Mouse (Mus musculus): ENCODE data around the gene Gm42906. TPM values are rescaled to one million over a fixed set of nuclear protein-coding genes. Genes with fewer than 3 reads are reported as not detected.

Gm42906 gene
- total and polyA plus RNA-seq, 3 experiments: not detected

DNA sequence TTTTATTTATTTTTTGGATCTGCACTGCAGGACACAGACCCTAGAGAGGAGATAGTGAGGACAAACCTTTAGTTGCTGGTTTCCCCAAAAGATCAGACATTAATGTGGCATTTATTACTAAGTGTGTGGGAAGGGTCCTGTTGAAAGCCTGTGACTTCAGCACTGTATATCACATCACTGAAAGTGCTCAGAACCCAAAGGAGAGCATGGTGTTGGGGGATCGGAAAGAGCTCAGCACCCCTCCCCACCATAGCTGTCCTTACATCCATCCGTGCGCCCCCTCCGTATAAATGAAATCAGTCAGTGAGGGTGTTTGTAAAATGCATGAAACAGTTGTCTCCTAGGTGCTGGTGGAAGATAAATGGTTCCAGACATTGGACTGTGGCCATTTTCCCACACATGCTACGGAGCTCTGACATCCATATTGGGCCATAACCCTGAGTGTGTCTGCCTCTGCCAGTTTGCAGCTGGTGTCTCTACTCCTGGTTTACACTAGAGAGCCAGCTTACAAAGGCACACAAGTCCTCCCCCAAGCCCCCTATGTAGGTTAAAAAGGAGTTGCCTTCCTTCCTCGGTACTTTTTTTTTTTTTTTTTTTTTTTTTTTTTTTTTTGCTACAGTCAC lies 301.9 kb downstream of the Gm42906 start:
- peaks cover 12 to 46% of the 10 kb centered on the region in 2 experiments for H3K4me1 ChIP-seq (ENCODE audit: control insufficient read depth in 1 of 2, insufficient read depth in 2 of 2)
- H3K27ac ChIP-seq (ENCODE audit: insufficient read depth, low read depth): peak overlapping the region; percentile 43
- H3K4me3 ChIP-seq (replicated peaks in 1 of 3; ENCODE audit: low read depth in 2 of 3, low read length in 2 of 3, poor library complexity in 1 of 3): peak overlapping the region; percentile 60 to 91 (median 86)
- H3K9me3 ChIP-seq (replicated peaks; ENCODE audit: low read length): peaks cover 4% of the 10 kb centered on the region
- peaks cover 56% of the 10 kb centered on the region for H3K79me2 ChIP-seq (replicated peaks; ENCODE audit: control insufficient read depth, extremely low read depth, insufficient read depth, poor library complexity, severe bottlenecking)
- DNase-seq (ENCODE audit: extremely low read depth): peak; percentile 45
- peaks cover 14 to 28% of the 10 kb centered on the region in 2 experiments for H3K36me3 ChIP-seq (replicated peaks in 1 of 2; ENCODE audit: control insufficient read depth in 1 of 2, insufficient read depth in 1 of 2, low read length in 1 of 2)
- H3K4me2 ChIP-seq (ENCODE audit: insufficient read depth, low read depth, poor library complexity, severe bottlenecking): peak overlapping the region; percentile 57
- no peak; the same call in 1 of the 2 replicates for TF ChIP-seq ZMIZ1 (IDR thresholded peaks at IDR 0.05; ENCODE audit: low read depth, low read length)
- peak; percentile 88 for TF ChIP-seq ZNF384 (IDR thresholded peaks at IDR 0.05; ENCODE audit: low read depth, low read length)
- TF ChIP-seq CTCF (conservative IDR thresholded peaks at IDR 0.05 in 1 of 2, IDR thresholded peaks at IDR 0.05 in 1 of 2; ENCODE audit: low read depth in 2 of 2, low read length in 2 of 2): no peak
- TF ChIP-seq MAX (IDR thresholded peaks at IDR 0.05; ENCODE audit: low read length): peak; percentile 46; the same call in 1 of the 2 replicates
- no peak for TF ChIP-seq PAX5 (IDR thresholded peaks at IDR 0.05; ENCODE audit: low read length)
- 0 out of 2 replicates have a peak, but pooled peaks have one; percentile 15 for TF ChIP-seq MYC (IDR thresholded peaks at IDR 0.05; ENCODE audit: low read depth, low read length)
- 0 out of 2 replicates have a peak, but pooled peaks have one; percentile 20 for TF ChIP-seq TCF12 (IDR thresholded peaks at IDR 0.05; ENCODE audit: low read depth, low read length)
- peak; percentile 39; the same call in 1 of the 2 replicates for TF ChIP-seq SIN3A (IDR thresholded peaks at IDR 0.05; ENCODE audit: low read length)
- no peak for TF ChIP-seq MEF2A (IDR thresholded peaks at IDR 0.05; ENCODE audit: borderline replicate concordance, low read depth, low read length)
- TF ChIP-seq SMC3 (IDR thresholded peaks at IDR 0.05; ENCODE audit: low read depth, low read length): no peak
- TF ChIP-seq GABPA (IDR thresholded peaks at IDR 0.05; ENCODE audit: insufficient replicate concordance, low read depth, low read length): no peak
- 0 out of 2 replicates have a peak, but pooled peaks have one; percentile 35 for TF ChIP-seq TBP (conservative IDR thresholded peaks at IDR 0.05; ENCODE audit: low read depth, low read length)
- dilution Hi-C loops (cut with MboI; ENCODE audit: extremely low pct_ligation_motif_present, extremely low pct_unique_long_range_greater_than_20kb, low sequenced_read_pairs): no loop called here
- H3K9ac ChIP-seq (ENCODE audit: insufficient read depth, low read depth): peak overlapping the region; percentile 83
- in situ Hi-C loops (cut with MboI; ENCODE audit: low pct_ligation_motif_present, low pct_unique_long_range_greater_than_20kb, low sequenced_read_pairs): loop anchor here (5.0 kb wide), 1 partner anchor 241 kb away; no protein-coding TSS in a partner anchor
- no peaks in the 10 kb centered on the region for H3K27me3 ChIP-seq (replicated peaks)

DNA sequence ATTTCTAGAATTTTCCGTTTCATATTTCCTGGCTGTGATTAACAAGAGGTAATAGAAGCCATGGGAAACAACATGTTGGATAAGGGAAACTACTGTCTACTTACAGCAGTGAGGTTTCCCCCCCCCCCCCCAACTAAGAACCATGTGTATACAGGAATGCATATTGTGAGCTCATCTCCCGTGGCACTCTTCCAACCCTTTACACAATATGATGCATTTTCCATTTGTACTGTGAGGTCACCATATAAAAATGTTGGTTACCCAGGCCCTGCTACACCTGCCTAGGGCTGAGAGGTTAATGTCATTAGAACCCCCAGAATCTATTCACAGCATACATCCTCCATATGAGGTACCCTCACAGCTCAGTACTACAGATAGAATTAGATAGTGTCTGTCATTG lies 310.1 kb downstream of the Gm42906 start:
- Histone ChIP-seq H3K4me1 (ENCODE audit: control insufficient read depth in 1 of 2, insufficient read depth in 2 of 2) (peaks cover 24 to 92% of the 10 kb centered on the region in 2 experiments), H3K79me2 (replicated peaks; ENCODE audit: control insufficient read depth, extremely low read depth, insufficient read depth, poor library complexity, severe bottlenecking) (peaks cover 90% of the 10 kb centered on the region), H3K9ac (ENCODE audit: insufficient read depth, low read depth) (no peak overlapping the region), H3K27me3 (replicated peaks) (no peaks in the 10 kb centered on the region), H3K9me3 (replicated peaks; ENCODE audit: low read length) (no peaks in the 10 kb centered on the region), H3K27ac (ENCODE audit: insufficient read depth, low read depth) (peak overlapping the region; percentile 0; the same call in 1 of the 2 replicates), H3K4me3 (replicated peaks in 1 of 3; ENCODE audit: low read depth in 2 of 3, low read length in 2 of 3, poor library complexity in 1 of 3) (no peak overlapping the region), H3K4me2 (ENCODE audit: insufficient read depth, low read depth, poor library complexity, severe bottlenecking) (no peak overlapping the region), H3K36me3 (replicated peaks in 1 of 2; ENCODE audit: control insufficient read depth in 1 of 2, insufficient read depth in 1 of 2, low read length in 1 of 2) (peaks cover 18 to 86% of the 10 kb centered on the region in 2 experiments)
- no peak for TF ChIP-seq CHD1 (IDR thresholded peaks at IDR 0.05; ENCODE audit: low read depth, low read length)
- TF ChIP-seq E2F4 (IDR thresholded peaks at IDR 0.05; ENCODE audit: insufficient replicate concordance, low read depth, low read length): no peak
- no peak for TF ChIP-seq KAT2A (IDR thresholded peaks at IDR 0.05; ENCODE audit: insufficient replicate concordance, low read length)
- in situ Hi-C loops (cut with MboI; ENCODE audit: low pct_ligation_motif_present, low pct_unique_long_range_greater_than_20kb, low sequenced_read_pairs) (no loop called here), dilution Hi-C loops (cut with MboI; ENCODE audit: extremely low pct_ligation_motif_present, extremely low pct_unique_long_range_greater_than_20kb, low sequenced_read_pairs) (no loop called here)
- DNase-seq (ENCODE audit: extremely low read depth): no peak
